Mouse (Mus musculus): ENCODE data around the gene Slc25a29.

Slc25a29 gene

GRCm38 (mm10) chr12:108834337-108834736, 1.3 kb downstream of the Slc25a29 start:
- DNase-seq (ENCODE audit: low spot score in 2 of 2) = no peak

- no peak for DNase-seq (ENCODE audit: low spot score in 2 of 2)
These were observed 2.3 kb downstream of the Slc25a29 start for GRCm38 (mm10) chr12:108833408-108833807.

GRCm38 (mm10) chr12:108832851-108833250, 2.8 kb downstream of the Slc25a29 start:
- DNase-seq (ENCODE audit: low spot score in 2 of 2) = no peak

GRCm38 (mm10) chr12:108831966-108832643, 3.6 kb downstream of the Slc25a29 start:
- no peak for DNase-seq (ENCODE audit: low spot score in 2 of 2)

- no peak for DNase-seq (ENCODE audit: low spot score in 2 of 2)
These were observed 5.3 kb downstream of the Slc25a29 start for GRCm38 (mm10) chr12:108830358-108830757.

GRCm38 (mm10) chr12:108829636-108830035, 6.0 kb downstream of the Slc25a29 start:
- no peak for DNase-seq (ENCODE audit: low spot score in 2 of 2)

- no peak for DNase-seq (ENCODE audit: low spot score in 2 of 2)
These were observed 8.0 kb downstream of the Slc25a29 start for GRCm38 (mm10) chr12:108827641-108828040.

- peak in 1 of 2 experiments; percentile 33 for DNase-seq (ENCODE audit: low spot score in 2 of 2)
These were observed 8.6 kb downstream of the Slc25a29 start for GRCm38 (mm10) chr12:108826958-108827535.

GRCm38 (mm10) chr12:108826282-108826957, 9.3 kb downstream of the Slc25a29 start:
- DNase-seq (ENCODE audit: low spot score in 2 of 2) = peak in 1 of 2 experiments; percentile 22

GRCm38 (mm10) chr12:108825561-108826224, 10.0 kb downstream of the Slc25a29 start:
- no peak for DNase-seq (ENCODE audit: low spot score in 2 of 2)

GRCm38 (mm10) chr12:108824225-108824874, 11.3 kb downstream of the Slc25a29 start:
- no peak for DNase-seq (ENCODE audit: low spot score in 2 of 2)

- DNase-seq (ENCODE audit: low spot score in 2 of 2) = no peak
These were observed 12.6 kb downstream of the Slc25a29 start for GRCm38 (mm10) chr12:108823036-108823435.

- no peak for DNase-seq (ENCODE audit: low spot score in 2 of 2)
These were observed 15.2 kb downstream of the Slc25a29 start for GRCm38 (mm10) chr12:108820461-108820860.

GRCm38 (mm10) chr12:108816569-108816968, 19.1 kb downstream of the Slc25a29 start:
- DNase-seq (ENCODE audit: low spot score in 2 of 2) = no peak

GRCm38 (mm10) chr12:108814470-108814869, 21.2 kb downstream of the Slc25a29 start:
- DNase-seq (ENCODE audit: low spot score in 2 of 2) = no peak

- no peak for DNase-seq (ENCODE audit: low spot score in 2 of 2)
These were observed 23.2 kb downstream of the Slc25a29 start for GRCm38 (mm10) chr12:108812463-108812862.

GRCm38 (mm10) chr12:108811133-108811532, 24.6 kb downstream of the Slc25a29 start:
- peak in 1 of 2 experiments; percentile 33 for DNase-seq (ENCODE audit: low spot score in 2 of 2)

- DNase-seq (ENCODE audit: low spot score in 2 of 2) = no peak
These were observed 25.4 kb downstream of the Slc25a29 start for GRCm38 (mm10) chr12:108810309-108810708.

- no peak for DNase-seq (ENCODE audit: low spot score in 2 of 2)
These were observed 25.9 kb downstream of the Slc25a29 start for GRCm38 (mm10) chr12:108809771-108810170.

GRCm38 (mm10) chr12:108808465-108808864, 27.2 kb downstream of the Slc25a29 start:
- no peak for DNase-seq (ENCODE audit: low spot score in 2 of 2)

- no peak for DNase-seq (ENCODE audit: low spot score in 2 of 2)
These were observed 31.3 kb downstream of the Slc25a29 start for GRCm38 (mm10) chr12:108804388-108804787.

- no peak for DNase-seq (ENCODE audit: low spot score in 2 of 2)
These were observed 34.1 kb downstream of the Slc25a29 start for GRCm38 (mm10) chr12:108801613-108802012.
